Mouse (Mus musculus): Measurements from ENCODE around the gene Slc22a21. TPM values are rescaled to one million over a fixed set of nuclear protein-coding genes. Genes with fewer than 3 reads are reported as not detected.

Gene Slc22a21
- total RNA-seq (2015; ENCODE audit: low replicate concordance) (12.1 and 23.4 TPM in 2 replicates), total RNA-seq (2017; ENCODE audit: low replicate concordance) (8.9 and 16.9 TPM in 2 replicates)

- peak; percentile 82 for ATAC-seq (replicated peaks; ENCODE audit: low FRiP score, poor library complexity, severe bottlenecking)
Measured at GRCm38 (mm10) chr11:53979788-53980621, at the start of gene Slc22a21. TSS of gene Slc22a21 (minus strand) at chr11:53980332.

GRCm38 (mm10) chr11:54028997-54029396, 48.9 kb upstream of the Slc22a21 start:
- ATAC-seq (replicated peaks; ENCODE audit: low FRiP score, poor library complexity, severe bottlenecking), result no peak

GRCm38 (mm10) chr11:54028044-54028951, 48.2 kb upstream of the Slc22a21 start, which contains the start of gene Slc22a4:
TSS of gene Slc22a4 (minus strand) at chr11:54028090.
- peak; percentile 73 for ATAC-seq (replicated peaks; ENCODE audit: low FRiP score, poor library complexity, severe bottlenecking)

- peak; percentile 0; the same call in 1 of the 2 replicates for ATAC-seq (replicated peaks; ENCODE audit: low FRiP score, poor library complexity, severe bottlenecking)
Measured at GRCm38 (mm10) chr11:54027131-54028043, 47.3 kb upstream of the Slc22a21 start.

GRCm38 (mm10) chr11:54026491-54027041, 46.4 kb upstream of the Slc22a21 start:
- peak; percentile 68 for ATAC-seq (replicated peaks; ENCODE audit: low FRiP score, poor library complexity, severe bottlenecking)

GRCm38 (mm10) chr11:54021396-54022093, 41.4 kb upstream of the Slc22a21 start:
- ATAC-seq (replicated peaks; ENCODE audit: low FRiP score, poor library complexity, severe bottlenecking), result no peak

- 0 out of 2 replicates have a peak, but pooled peaks have one; percentile 27 for ATAC-seq (replicated peaks; ENCODE audit: low FRiP score, poor library complexity, severe bottlenecking)
Measured at GRCm38 (mm10) chr11:54018893-54019732, 39.0 kb upstream of the Slc22a21 start.

GRCm38 (mm10) chr11:54017596-54017995, 37.5 kb upstream of the Slc22a21 start:
- ATAC-seq (replicated peaks; ENCODE audit: low FRiP score, poor library complexity, severe bottlenecking), result no peak

GRCm38 (mm10) chr11:54016051-54016450, 35.9 kb upstream of the Slc22a21 start:
- ATAC-seq (replicated peaks; ENCODE audit: low FRiP score, poor library complexity, severe bottlenecking), result no peak

- no peak for ATAC-seq (replicated peaks; ENCODE audit: low FRiP score, poor library complexity, severe bottlenecking)
Measured at GRCm38 (mm10) chr11:54012961-54013360, 32.8 kb upstream of the Slc22a21 start.

GRCm38 (mm10) chr11:54011255-54011654, 31.1 kb upstream of the Slc22a21 start:
- no peak for ATAC-seq (replicated peaks; ENCODE audit: low FRiP score, poor library complexity, severe bottlenecking)

GRCm38 (mm10) chr11:54008416-54008920, 28.3 kb upstream of the Slc22a21 start:
- no peak for ATAC-seq (replicated peaks; ENCODE audit: low FRiP score, poor library complexity, severe bottlenecking)

GRCm38 (mm10) chr11:54007717-54008116, 27.6 kb upstream of the Slc22a21 start:
- ATAC-seq (replicated peaks; ENCODE audit: low FRiP score, poor library complexity, severe bottlenecking), result no peak

- no peak for ATAC-seq (replicated peaks; ENCODE audit: low FRiP score, poor library complexity, severe bottlenecking)
Measured at GRCm38 (mm10) chr11:54006901-54007300, 26.8 kb upstream of the Slc22a21 start.

- peak; percentile 53 for ATAC-seq (replicated peaks; ENCODE audit: low FRiP score, poor library complexity, severe bottlenecking)
Measured at GRCm38 (mm10) chr11:54006362-54006761, 26.2 kb upstream of the Slc22a21 start.

- ATAC-seq (replicated peaks; ENCODE audit: low FRiP score, poor library complexity, severe bottlenecking), result peak; percentile 85
Measured at GRCm38 (mm10) chr11:54004734-54005133, 24.6 kb upstream of the Slc22a21 start.

GRCm38 (mm10) chr11:54004221-54004620, 24.1 kb upstream of the Slc22a21 start:
- no peak for ATAC-seq (replicated peaks; ENCODE audit: low FRiP score, poor library complexity, severe bottlenecking)
